Mouse (Mus musculus) CH12.LX (cell line): ENCODE measurements around the gene Sh3rf1.

Experiments used
- CTCF ChIP-seq, 2 experiments: IDR thresholded peaks in 1 of 2; conservative IDR thresholded peaks in 1 of 2; 2 replicates each; pipeline ENCODE4 v1.5.1; 2011 to 2012; ENCODE audit warnings: low read depth in 2 of 2, low read length in 2 of 2, improper control_type of control experiment in 1 of 2, inconsistent platforms in 1 of 2, mild to moderate bottlenecking in 1 of 2, moderate library complexity in 1 of 2
- E2F4 ChIP-seq: IDR thresholded peaks from 2 replicates; pipeline ENCODE4 v1.6.1; 2011; ENCODE audit warnings: low read depth, low read length, improper control_type of control experiment; ENCODE audit not compliant: insufficient replicate concordance
- JUND ChIP-seq: conservative IDR thresholded peaks from 2 replicates; pipeline ENCODE4 v1.6.1; 2011; ENCODE audit warnings: low read depth, low read length, improper control_type of control experiment
- MAFK ChIP-seq: IDR thresholded peaks from 2 replicates; pipeline ENCODE4 v1.6.1; 2011; ENCODE audit warnings: low read length, improper control_type of control experiment; ENCODE audit not compliant: insufficient replicate concordance
- MXI1 ChIP-seq: IDR thresholded peaks from 2 replicates; pipeline ENCODE4 v1.6.1; 2011; ENCODE audit warnings: mild to moderate bottlenecking, low read depth, low read length, improper control_type of control experiment
- POLR2AphosphoS2 ChIP-seq: IDR thresholded peaks from 2 replicates; pipeline ENCODE4 v1.6.1; 2011; ENCODE audit warnings: low read depth, low read length, improper control_type of control experiment
- RAD21 ChIP-seq: IDR thresholded peaks from 2 replicates; pipeline ENCODE4 v1.6.1; 2011; ENCODE audit warnings: low read depth, mild to moderate bottlenecking, low read length, improper control_type of control experiment, moderate library complexity
- TBP ChIP-seq: conservative IDR thresholded peaks from 2 replicates; pipeline ENCODE4 v1.6.1; 2011; ENCODE audit warnings: low read depth, low read length, improper control_type of control experiment
- TCF12 ChIP-seq: IDR thresholded peaks from 2 replicates; pipeline ENCODE4 v1.6.1; 2014; ENCODE audit warnings: low read depth, mild to moderate bottlenecking, inconsistent platforms, low read length, improper control_type of control experiment
- ZC3H11A ChIP-seq: IDR thresholded peaks from 2 replicates; pipeline ENCODE4 v1.6.1; 2012; ENCODE audit warnings: low read depth, mild to moderate bottlenecking, inconsistent platforms, low read length, improper control_type of control experiment
- ZNF384 ChIP-seq: IDR thresholded peaks from 2 replicates; pipeline ENCODE4 v1.6.1; 2012; ENCODE audit warnings: low read depth, low read length, improper control_type of control experiment, inconsistent platforms

- TF ChIP-seq TCF12 (no peak), CTCF (conservative IDR thresholded peaks at IDR 0.05 in 1 of 2, IDR thresholded peaks at IDR 0.05 in 1 of 2; ENCODE audit: low read depth in 2 of 2, low read length in 2 of 2) (no peak), TBP (no peak), MAFK (no peak), JUND (no peak), ZNF384 (no peak), MXI1 (no peak), E2F4 (no peak), POLR2AphosphoS2 (no peak), ZC3H11A (no peak), RAD21 (no peak)
Observed at GRCm38 (mm10) chr8:61288006-61288566, 64.4 kb downstream of the Sh3rf1 start.
